In the genomic region with DNA sequence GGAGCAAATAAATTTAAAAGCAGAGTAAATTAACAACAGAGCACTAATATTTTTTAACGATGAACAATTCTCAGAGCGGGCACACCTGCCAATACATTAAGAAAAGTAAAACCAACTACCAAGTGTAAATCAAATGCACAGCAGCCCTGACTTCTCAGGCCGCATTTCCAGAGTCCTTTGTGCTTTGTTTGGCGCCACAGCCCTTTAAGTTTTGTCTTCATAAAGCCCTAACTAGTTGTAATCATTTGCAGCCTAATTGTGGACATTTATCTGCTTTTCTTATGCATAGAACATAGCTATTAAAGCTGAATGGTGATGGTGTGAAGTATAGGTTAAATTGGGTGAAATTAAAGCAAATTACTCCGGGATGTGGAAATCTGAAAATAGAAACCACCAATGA, we compare ENCODE assay signal across 20 mouse cellular contexts. TPM values are rescaled to one million over a fixed set of nuclear protein-coding genes. Genes with fewer than 3 reads are reported as not detected.
DNase-seq lines count a peak whose midpoint lies in the region; ATAC-seq lines count a peak whose summit lies in the region.
"Had no signal": no experiment of that assay in that cellular context is flagged by ENCODE, and none has a peak within 500 bp of the region (broad histone marks: within the 10 kb centered on the region; RNA-seq: fewer than 3 reads in every experiment).

No protein-coding gene starts in this region.

- H3K27me3 ChIP-seq in midbrain, embryonic 14.5 days (ENCODE audit: control insufficient read depth, insufficient read depth, low read length): no peaks in the 10 kb centered on the region
- H3K27me3 ChIP-seq in midbrain, embryonic 10.5 days (ENCODE audit: low read depth, poor library complexity, severe bottlenecking): no peaks in the 10 kb centered on the region
- H3K27me3 ChIP-seq in limb, embryonic 10.5 days (ENCODE audit: low read depth, poor library complexity, severe bottlenecking): no peaks in the 10 kb centered on the region
- H3K27me3 ChIP-seq in intestine, embryonic 15.5 days (replicated peaks): no peaks in the 10 kb centered on the region
- H3K27me3 ChIP-seq: embryonic facial prominence, embryonic 12.5 days; forebrain, embryonic 12.5 days; forebrain, embryonic 15.5 days had no signal

- peak; percentile 56 for DNase-seq in heart, adult 11 months
- DNase-seq in heart, adult 9 months (ENCODE audit: low spot score in 2 of 2): no peak
- DNase-seq in midbrain, embryonic 14.5 days: peak; percentile 27
- no peak for DNase-seq in midbrain, embryonic 10.5 days (ENCODE audit: low spot score)
- DNase-seq in limb, embryonic 10.5 days (ENCODE audit: low spot score): no peak
- DNase-seq in layer of hippocampus, adult 9-10 months (ENCODE audit: low spot score): no peak
- DNase-seq: adrenal gland, adult 2 months; adrenal gland, postnatal 10 days; adrenal gland, postnatal 25 days; cerebellum, adult 11-12 months; cerebellum, adult 2 months; cerebellum, adult 9-10 months; cerebellum, postnatal 10 days; cerebellum, postnatal 25 days; forebrain, postnatal 0 days had no signal

- H3K36me3 ChIP-seq in midbrain, embryonic 14.5 days (ENCODE audit: control insufficient read depth, insufficient read depth, low read length): no peaks in the 10 kb centered on the region
- no peaks in the 10 kb centered on the region for H3K36me3 ChIP-seq in midbrain, embryonic 10.5 days
- H3K36me3 ChIP-seq in limb, embryonic 10.5 days: no peaks in the 10 kb centered on the region
- no peaks in the 10 kb centered on the region for H3K36me3 ChIP-seq in intestine, embryonic 15.5 days
- H3K36me3 ChIP-seq: embryonic facial prominence, embryonic 12.5 days; forebrain, embryonic 12.5 days; forebrain, embryonic 15.5 days had no signal

- no peak overlapping the region for H3K4me3 ChIP-seq in midbrain, embryonic 14.5 days (replicated peaks; ENCODE audit: low read depth, low read length)
- H3K4me3 ChIP-seq in midbrain, embryonic 10.5 days: no peak overlapping the region
- no peak overlapping the region for H3K4me3 ChIP-seq in limb, embryonic 10.5 days
- no peak overlapping the region for H3K4me3 ChIP-seq in intestine, embryonic 15.5 days (replicated peaks)
- H3K4me3 ChIP-seq: embryonic facial prominence, embryonic 10.5 days; embryonic facial prominence, embryonic 12.5 days; forebrain, embryonic 12.5 days; forebrain, embryonic 15.5 days had no signal

- no peak overlapping the region for H3K4me2 ChIP-seq in midbrain, embryonic 14.5 days (ENCODE audit: low read length)
- no peak overlapping the region for H3K4me2 ChIP-seq in intestine, embryonic 15.5 days (replicated peaks)
- H3K4me2 ChIP-seq: embryonic facial prominence, embryonic 12.5 days; forebrain, embryonic 12.5 days; forebrain, embryonic 15.5 days had no signal

- no peak overlapping the region for H3K27ac ChIP-seq in midbrain, embryonic 14.5 days (replicated peaks; ENCODE audit: low read depth, low read length)
- no peak overlapping the region for H3K27ac ChIP-seq in midbrain, embryonic 10.5 days (replicated peaks)
- H3K27ac ChIP-seq in limb, embryonic 10.5 days: peak overlapping the region; percentile 67; the same call in 1 of the 2 replicates
- H3K27ac ChIP-seq in intestine, embryonic 15.5 days: no peak overlapping the region
- H3K27ac ChIP-seq: embryonic facial prominence, embryonic 10.5 days; embryonic facial prominence, embryonic 12.5 days; forebrain, embryonic 12.5 days; forebrain, embryonic 15.5 days had no signal

- ATAC-seq in midbrain, embryonic 14.5 days (ENCODE audit: low FRiP score, low TSS enrichment): no peak
- no peak for ATAC-seq in intestine, embryonic 15.5 days
- ATAC-seq: forebrain, embryonic 15.5 days; forebrain, postnatal 0 days had no signal

- H3K9me3 ChIP-seq in midbrain, embryonic 14.5 days (ENCODE audit: control insufficient read depth, low read length): no peaks in the 10 kb centered on the region
- H3K9me3 ChIP-seq in midbrain, embryonic 10.5 days (replicated peaks): no peaks in the 10 kb centered on the region
- H3K9me3 ChIP-seq in limb, embryonic 10.5 days (replicated peaks): no peaks in the 10 kb centered on the region
- no peaks in the 10 kb centered on the region for H3K9me3 ChIP-seq in intestine, embryonic 15.5 days
- H3K9me3 ChIP-seq: embryonic facial prominence, embryonic 10.5 days; embryonic facial prominence, embryonic 12.5 days; forebrain, embryonic 12.5 days; forebrain, embryonic 15.5 days had no signal

- no peak overlapping the region for H3K9ac ChIP-seq in midbrain, embryonic 14.5 days (replicated peaks; ENCODE audit: low read length)
- H3K9ac ChIP-seq in intestine, embryonic 15.5 days: no peak overlapping the region
- H3K9ac ChIP-seq: embryonic facial prominence, embryonic 12.5 days; forebrain, embryonic 12.5 days; forebrain, embryonic 15.5 days; forebrain, postnatal 0 days had no signal

- H3K4me1 ChIP-seq in midbrain, embryonic 14.5 days (ENCODE audit: control insufficient read depth, insufficient read depth, low read length): no peaks in the 10 kb centered on the region
- H3K4me1 ChIP-seq in midbrain, embryonic 10.5 days: peaks cover 6% of the 10 kb centered on the region
- peaks cover 31% of the 10 kb centered on the region for H3K4me1 ChIP-seq in limb, embryonic 10.5 days
- H3K4me1 ChIP-seq in intestine, embryonic 15.5 days (replicated peaks): no peaks in the 10 kb centered on the region
- H3K4me1 ChIP-seq: embryonic facial prominence, embryonic 12.5 days had no signal

- 75% methylated on average over 5 of the region's 5 CpGs for WGBS in midbrain, embryonic 14.5 days
- 87% methylated on average over 5 of the region's 5 CpGs for WGBS in midbrain, embryonic 10.5 days
- WGBS in limb, embryonic 10.5 days: 65% methylated on average over 5 of the region's 5 CpGs
- 82% methylated on average over 5 of the region's 5 CpGs for WGBS in intestine, embryonic 15.5 days

RNA-seq across cellular contexts. Expression of a gene that starts 49.2 kb away (rescaled TPM):
- polyA plus RNA-seq in midbrain, embryonic 14.5 days (2014; fragmentation: Nextera tagmentation; extraction: Ambion mirVana): 85.3 and 91.9 TPM in 2 replicates
- 92.1 and 103 TPM in 2 replicates for polyA plus RNA-seq in midbrain, embryonic 10.5 days (2016; fragmentation: Nextera tagmentation; extraction: Ambion mirVana)
- polyA plus RNA-seq in limb, embryonic 10.5 days (2016; fragmentation: Nextera tagmentation; extraction: Ambion mirVana): 107 and 112 TPM in 2 replicates
- polyA plus RNA-seq in intestine, embryonic 15.5 days (2015; fragmentation: Nextera tagmentation; extraction: Ambion mirVana): 84.7 and 98.7 TPM in 2 replicates

Comparison
In these comparisons a context has a peak if more than half of its experiments do, and no peak if none do; other contexts are left out.
1. DNase-seq: peak in heart, adult 11 months (single experiment) and midbrain, embryonic 14.5 days (single experiment); none in heart, adult 9 months (0 of 2), midbrain, embryonic 10.5 days (single experiment), limb, embryonic 10.5 days (single experiment) and layer of hippocampus, adult 9-10 months (single experiment).